Mouse (Mus musculus): Measurements from ENCODE around the gene Psmd14.

Psmd14 gene

DNA sequence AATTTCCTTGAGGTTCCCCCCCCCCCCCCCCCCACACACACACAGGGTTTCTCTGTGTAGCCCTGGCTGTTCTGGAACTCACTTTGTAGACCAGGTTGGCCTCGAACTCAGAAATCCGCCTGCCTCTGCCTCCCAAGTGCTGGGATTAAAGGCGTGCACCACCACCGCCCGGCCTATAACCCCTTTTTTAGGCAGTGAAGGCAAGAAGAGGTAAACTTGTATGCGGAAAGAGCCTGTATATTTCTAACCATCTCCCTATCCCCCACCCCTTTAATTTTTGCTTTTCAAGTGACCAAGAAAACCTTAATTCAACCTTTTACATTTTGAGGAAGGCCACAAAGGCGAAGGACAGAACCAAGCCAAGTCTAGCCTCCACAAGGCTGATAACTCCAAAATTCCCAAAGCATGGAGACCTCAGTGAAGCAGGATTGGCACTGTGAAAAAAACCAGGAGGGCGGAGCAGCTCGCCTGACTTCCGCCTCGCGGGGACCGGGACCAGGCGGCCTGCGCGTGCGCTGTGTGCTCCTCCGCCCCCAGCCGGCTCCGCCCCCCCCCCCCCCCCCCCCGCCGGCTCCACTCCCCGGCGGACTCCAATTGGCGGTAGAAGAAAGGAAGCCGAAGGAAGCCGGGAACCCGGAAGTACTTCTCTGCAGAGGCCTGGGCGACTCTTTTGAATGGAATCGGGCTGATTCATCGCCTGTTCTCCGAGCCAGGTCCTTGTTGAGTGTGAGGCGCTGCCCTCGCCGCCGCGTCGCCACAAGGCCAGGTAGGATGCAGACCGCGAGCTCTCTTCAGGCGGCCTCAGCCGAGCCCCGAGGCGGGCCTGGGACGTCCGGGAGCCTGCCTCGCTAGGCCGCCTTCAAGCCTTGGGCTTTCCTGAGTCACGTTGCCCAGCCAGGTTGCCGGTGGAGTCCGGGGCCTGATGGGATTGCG, at the start of gene Psmd14:
Psmd14 (plus strand) TSS at position 587 of the 933 bp plus-strand sequence.
- peak; percentile 83 for DNase-seq (ENCODE audit: low spot score in 2 of 2)

DNA sequence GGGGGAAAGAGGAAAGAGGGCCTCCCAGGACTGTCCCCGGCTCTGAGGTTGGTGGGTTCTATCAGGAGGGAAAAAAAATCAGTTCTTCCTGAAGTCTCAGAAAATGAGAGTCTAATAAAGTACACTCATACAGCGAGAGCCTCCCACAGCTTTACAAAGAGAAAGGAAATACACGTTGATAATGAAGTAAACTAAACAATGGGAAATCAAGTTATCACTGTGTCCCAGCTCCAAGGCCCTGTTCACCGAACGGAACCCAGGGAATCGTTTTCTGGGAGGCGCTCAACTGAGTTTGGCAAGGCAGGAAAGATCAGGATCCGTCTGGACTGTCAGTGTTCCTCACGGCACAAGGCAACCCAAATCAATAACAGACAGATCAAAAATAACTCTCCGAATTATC, 48.7 kb upstream of the Psmd14 start:
- DNase-seq (ENCODE audit: low spot score in 2 of 2): no peak

DNA sequence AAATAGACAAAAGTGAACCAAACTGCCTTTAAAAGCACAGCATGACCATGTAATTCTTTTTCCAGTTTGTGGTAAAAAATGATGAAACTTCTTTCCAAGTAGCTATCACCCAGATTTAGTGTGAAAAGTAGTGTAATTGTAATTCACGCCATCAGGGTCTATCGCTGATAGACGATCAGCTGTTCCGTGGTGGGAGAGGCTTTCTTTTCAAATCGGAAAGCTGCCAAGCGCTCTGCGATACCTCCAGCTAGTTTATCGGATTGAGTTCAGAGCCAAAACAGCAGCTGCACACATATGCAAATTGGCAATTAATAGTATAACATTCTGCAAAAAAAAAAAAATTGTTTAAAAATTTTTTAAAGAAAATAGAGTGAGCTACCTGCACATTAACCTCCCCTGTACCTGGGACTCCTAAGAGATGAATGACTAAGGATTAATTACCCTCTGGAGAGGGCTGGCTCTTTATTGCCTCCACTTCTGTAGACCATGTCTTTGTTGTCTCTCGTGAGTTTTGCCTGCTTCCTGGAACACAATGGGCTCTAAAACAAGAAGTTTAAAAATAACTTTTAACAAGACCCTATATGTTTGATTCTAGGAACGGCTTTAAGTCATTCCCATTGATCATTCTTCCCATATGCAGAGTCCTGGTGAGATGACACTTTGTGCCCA, 47.8 kb upstream of the Psmd14 start:
- no peak for DNase-seq (ENCODE audit: low spot score in 2 of 2)

DNA sequence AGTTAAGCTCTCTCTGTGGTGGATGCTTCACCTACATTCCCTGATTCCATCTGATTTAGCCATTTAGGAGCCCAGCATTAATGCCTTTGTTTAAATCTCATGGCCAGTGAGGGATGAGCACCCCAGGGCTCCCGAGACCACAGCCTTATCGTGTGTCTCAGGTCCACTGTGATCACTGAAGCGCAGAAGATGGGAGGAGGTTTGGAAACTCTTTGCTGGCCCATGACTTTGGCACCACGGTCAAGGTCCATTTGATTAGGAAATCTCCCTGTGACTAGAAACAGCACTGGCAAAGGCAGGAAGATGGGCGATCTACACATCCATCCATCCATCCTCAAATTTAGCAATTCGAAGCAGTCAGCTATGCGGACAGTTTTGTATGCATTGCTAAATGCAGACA, 44.1 kb upstream of the Psmd14 start:
- DNase-seq (ENCODE audit: low spot score in 2 of 2): no peak

DNA sequence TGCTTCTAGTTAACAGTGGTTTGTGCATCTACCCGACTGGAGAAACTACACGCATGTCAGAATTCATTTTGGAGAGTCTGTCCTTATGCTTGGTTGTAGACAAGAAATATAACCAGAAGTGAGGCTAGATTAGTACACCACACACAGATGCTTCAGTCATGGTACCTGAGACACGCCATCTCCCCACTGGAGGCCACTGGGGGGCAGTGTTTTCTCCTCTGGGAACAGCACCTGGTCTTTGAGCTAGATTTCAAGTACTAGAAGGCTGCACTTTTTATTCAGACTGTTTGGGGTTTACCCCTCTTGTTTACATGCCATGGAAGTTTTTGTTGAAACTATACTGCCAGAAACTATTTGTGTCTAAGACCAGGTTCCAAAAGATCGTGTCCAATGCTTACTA, 43.2 kb upstream of the Psmd14 start:
- DNase-seq (ENCODE audit: low spot score in 2 of 2): no peak

DNA sequence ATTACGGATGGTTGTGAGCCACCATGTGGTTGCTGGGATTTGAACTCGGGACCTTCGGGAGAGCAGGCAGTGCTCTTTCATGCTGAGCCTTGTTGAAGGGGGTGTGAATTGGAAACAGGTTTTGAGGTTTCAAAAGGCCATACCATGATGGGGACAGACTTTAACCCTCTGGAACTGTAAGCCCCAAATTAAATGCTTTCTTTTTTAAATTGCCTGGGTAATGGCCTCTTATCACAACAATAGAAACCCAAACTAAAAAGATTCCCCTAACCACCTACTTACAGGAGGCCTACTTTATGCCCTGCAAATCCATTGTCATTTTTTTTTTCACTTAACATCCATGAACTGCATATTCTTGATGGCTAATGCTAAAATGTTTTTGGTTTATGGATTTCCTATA, 36.9 kb upstream of the Psmd14 start:
- no peak for DNase-seq (ENCODE audit: low spot score in 2 of 2)

DNA sequence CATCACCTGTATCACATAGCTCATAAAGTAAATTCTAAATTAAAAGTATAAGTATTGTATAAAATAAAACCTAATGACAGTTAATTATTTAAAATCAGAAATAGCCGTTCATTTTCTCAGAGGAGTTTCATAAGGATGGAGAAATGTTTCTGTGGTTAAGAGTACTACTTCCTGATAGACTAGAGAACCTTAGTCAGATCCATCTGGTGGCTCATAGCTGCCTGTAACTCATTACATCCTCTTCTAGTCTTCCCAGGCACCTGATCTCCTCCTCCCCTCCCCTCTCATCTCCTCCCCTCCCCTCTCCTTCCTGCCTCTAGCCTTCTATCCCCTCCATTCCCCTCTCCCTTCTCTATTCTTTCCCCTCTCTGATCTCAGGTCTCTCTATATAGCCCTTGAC, 29.9 kb upstream of the Psmd14 start:
- no peak for DNase-seq (ENCODE audit: low spot score in 2 of 2)

DNA sequence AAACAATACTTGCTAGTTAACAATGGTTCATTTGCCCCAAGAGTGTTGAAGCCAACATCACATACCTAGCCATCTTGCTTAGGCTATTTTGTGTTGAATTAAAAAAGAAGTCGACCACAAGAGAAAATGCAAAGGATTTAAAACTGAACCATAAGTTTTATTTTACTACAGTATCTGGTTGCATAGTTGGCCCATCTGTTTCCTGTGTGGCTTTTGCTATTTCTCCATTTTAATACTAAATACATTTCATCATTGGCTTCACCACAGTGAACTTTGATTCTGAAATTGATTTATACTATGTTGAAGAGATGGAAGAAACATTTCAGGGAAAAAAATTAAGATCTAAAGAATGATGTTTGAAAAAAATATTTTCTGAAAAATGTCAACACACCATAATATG, 25.0 kb upstream of the Psmd14 start:
- DNase-seq (ENCODE audit: low spot score in 2 of 2): no peak

DNA sequence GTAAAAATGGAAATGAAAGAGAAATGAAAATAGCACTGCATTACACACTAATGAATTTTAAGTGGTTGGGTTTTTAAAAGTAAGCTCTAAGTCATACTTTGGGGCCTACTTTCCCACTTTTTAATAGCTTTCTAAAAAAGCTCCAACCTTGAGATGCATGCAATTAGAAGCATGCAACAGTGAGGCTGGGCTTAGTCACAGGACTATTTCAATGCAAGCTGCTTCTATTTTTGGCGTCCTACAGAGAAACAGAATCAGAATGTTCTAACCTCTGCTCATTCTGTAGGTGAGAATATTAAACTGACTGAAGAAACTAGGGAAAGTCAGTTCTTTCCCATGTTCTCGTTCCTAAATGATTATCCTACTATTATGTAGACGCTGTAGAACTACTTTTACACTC, 22.4 kb upstream of the Psmd14 start:
- DNase-seq (ENCODE audit: low spot score in 2 of 2): no peak

DNA sequence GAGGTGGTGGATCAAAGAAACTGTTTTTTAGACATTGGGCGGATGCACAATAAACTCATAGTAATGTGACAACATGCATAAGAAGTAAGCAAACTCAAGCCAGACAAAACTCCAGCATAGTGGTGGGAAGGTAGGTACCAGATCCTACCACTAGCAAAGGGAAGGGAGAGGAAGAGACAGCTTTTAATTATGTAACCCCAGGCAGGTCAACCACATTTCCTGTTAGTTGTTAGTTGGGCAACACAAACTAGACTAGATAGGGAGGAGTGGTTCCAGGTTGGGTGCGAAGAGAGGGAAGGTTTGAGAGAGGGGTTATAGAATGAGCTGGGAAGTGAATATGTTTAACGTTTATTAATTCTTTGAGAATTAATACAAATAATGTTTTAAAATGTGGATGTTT, 1.9 kb upstream of the Psmd14 start:
- no peak for DNase-seq (ENCODE audit: low spot score in 2 of 2)

DNA sequence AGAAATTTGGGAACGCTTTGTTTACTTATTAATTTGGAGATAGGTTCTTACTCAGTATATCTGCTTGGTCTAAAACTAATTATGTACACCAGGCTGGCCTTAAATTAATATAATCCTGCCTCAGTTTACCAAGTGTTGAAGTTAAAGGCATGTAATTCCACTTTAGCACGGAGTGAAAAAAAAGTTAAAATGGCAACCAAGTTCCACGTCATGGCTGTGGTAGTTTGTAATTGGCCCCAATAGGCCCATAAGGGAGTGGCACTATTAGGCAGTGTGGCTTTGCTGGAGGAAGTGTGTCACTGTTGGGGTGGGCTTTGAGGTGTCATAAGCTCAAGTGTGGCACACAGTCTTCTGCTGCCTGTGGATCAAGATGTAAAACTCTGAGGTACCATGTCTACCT, 1.0 kb downstream of the Psmd14 start:
- no peak for DNase-seq (ENCODE audit: low spot score in 2 of 2)

DNA sequence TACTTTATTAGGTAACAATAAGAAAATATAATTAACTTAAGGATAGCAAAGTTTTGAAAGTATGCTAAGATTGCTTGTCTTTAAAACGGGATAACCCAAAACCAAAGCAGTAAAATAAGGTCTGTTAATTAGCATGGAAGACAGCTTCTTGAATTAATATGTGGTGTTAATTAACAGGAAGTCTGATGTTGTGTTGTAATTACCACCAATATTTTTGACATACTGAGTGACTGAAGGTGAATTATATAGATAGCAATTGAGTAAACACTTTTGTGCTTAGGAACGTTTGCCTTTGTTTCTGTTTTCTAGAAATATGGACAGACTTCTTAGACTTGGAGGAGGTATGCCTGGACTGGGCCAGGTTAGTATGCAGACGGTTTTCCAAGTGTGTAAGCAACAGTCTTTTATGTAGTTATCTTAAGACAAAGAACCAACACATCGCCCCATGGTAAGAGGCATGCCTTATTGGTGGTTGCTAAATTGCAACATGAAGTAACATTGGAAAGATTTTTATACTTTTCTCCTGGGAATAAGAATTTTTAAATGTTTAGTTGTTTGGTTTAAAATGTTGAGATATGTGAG, 11.0 kb downstream of the Psmd14 start:
- no peak for DNase-seq (ENCODE audit: low spot score in 2 of 2)

DNA sequence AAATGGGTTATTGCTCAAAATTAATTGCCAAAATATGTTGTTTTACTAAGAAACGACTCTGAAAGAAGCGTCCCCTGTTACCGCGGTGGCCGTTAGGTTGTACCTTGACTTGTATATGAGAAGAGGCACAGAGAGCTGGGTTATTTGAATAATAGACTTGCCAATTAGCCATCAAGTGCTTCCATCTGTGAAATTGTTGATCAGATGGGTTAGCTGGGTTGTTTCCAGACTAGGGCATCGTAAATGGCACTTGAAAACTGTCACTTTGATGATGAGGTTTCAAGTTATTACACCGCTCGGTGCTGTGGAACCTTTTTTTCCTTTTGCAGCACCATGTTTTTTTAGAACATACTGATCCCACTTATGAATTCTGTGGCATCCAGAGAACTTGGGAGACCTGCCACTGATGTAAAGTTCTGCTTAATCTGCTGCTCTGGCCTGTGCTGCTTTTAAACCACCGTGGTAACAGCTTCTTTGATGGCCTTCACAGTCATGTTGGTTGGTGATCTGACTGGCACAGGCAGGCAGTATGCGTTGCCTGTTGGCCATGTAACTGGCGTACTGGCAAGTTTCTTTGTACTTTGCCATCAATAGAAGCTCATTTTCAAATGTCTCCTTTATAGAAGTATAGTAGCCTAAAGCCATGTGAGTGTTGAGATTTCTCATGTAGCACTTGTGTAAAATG, 21.4 kb downstream of the Psmd14 start:
- DNase-seq (ENCODE audit: low spot score in 2 of 2): no peak

DNA sequence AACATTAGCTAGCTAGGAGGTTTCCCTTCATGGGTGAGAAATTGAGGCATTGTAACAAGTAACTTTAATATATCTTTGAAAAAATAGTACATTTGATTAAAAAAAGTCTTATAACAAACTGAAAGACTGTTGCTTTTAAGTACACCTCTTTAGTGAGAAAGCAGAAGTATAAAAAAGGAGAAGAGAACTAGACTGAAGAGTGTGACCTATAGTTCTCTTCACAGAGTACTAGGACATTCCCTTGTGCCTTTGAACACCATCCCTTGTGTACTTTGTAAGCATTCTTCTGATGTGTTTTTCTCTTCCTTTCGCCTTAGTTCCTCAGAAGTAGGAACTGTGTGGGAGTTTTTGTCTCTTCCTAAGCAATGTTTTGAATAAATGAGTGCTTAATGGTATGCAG, 22.7 kb downstream of the Psmd14 start:
- no peak for DNase-seq (ENCODE audit: low spot score in 2 of 2)

DNA sequence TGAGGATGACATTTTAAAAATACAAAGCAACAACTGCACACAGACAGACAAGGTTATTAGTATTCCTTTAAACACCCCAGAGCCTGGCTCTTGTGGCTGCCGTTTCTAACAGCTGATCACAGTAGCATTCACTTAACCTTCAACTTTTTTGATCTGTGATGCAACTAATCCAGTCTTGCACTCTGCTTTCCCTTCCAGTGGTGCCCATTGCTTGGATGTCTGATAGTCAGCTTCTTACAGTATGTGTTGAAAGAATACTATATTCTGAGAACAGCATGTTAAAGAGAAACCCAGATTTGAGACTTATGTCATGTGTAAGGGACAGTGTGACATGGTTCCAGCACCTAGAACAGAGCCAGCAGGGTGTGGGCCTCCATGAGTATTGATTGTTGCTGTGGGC, 34.6 kb downstream of the Psmd14 start:
- no peak for DNase-seq (ENCODE audit: low spot score in 2 of 2)

DNA sequence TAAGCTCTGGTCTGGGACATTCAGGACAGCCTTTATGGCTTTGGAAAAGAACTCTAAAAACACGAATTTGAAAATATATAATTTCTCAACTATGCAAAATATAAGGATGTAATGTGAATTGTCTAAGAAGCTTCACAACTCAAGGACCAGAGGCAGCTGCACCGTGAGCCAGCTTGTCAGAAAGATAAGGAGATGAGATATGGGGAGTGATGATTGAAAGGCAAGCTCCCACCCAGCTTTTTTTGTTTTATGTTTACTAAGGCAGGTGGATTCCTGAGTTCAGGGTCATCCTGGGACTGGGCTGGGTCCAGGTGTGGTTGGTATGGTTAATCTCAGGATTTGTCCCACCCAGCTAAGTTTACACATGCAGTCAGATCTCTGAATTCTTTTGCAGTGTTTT, 35.1 kb downstream of the Psmd14 start:
- DNase-seq (ENCODE audit: low spot score in 2 of 2): no peak

DNA sequence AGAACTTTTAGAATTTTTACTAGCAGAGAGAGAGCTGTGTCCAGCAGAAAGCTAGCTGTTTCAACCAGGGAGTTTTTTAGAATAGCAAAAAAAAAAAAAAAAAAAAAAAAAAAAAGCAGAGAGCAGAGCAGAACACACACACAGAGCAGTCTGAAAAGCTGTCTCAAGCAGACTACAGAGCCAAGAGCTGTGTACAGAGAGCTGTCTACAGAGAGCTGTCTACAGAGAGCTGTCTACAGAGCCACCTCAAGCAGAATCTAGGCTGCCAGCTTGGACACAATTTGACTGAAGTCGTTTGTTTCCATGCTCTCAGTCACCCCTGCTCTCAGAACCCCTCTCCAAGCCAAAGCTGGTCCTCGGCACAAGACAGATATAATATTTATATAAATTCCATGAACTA, 35.9 kb downstream of the Psmd14 start:
- DNase-seq (ENCODE audit: low spot score in 2 of 2): no peak

DNA sequence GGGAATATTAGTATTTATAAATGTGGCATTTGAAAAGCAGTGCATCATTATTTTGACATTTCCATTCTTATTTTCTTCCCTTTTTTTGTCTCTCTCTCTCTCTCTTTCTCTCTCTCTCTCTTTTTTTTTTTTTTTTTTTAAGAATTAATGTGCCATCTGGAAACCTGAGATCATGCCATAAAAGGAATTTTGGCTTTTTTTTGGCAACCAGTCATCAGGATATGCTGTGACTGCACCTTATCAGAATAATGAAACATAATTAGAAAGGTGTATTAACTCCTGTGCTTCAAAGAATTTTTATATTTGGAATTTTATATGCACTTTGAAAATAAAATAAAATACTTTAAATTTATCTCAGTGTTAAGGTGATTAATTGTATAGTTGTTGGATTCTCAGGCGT, 39.2 kb downstream of the Psmd14 start:
- no peak for DNase-seq (ENCODE audit: low spot score in 2 of 2)

DNA sequence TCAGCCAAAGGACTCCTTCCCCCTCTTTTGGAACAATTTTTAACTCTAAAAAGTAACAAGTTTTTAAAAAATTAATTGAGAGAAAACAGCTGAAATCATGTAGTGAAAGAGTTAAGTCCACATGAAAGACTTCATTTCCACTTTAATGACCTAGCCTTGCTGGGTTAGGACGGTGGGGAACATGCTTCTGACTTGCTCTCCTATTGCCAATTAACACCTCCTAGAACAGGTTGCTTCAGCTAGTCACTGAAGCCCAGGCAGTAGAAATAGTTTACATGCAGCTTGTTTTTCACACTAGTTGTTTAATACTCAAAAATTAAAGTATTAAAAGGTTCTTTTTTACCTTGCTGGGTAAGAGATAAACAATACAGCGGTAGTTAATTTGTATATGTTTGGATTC, 39.8 kb downstream of the Psmd14 start:
- DNase-seq (ENCODE audit: low spot score in 2 of 2): no peak

DNA sequence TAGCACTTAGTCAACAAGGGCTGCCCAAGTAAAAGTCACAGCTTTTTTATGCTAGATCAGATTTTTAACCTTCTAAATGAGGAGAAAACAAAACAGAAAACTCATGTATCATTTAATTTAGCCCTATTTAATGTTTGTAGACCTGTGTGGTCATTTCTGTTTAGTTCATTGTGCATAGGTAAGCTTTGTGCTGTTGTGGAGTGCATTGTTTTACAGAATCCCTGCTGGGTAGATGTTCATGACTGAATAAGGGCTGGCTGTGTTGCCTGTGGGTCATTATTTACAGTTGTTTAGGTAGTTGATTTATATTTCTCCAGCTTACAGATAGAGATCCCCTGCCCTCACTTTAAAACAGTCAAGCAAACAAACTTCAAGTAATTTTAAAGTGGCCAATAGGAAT, 40.9 kb downstream of the Psmd14 start:
- no peak for DNase-seq (ENCODE audit: low spot score in 2 of 2)

DNA sequence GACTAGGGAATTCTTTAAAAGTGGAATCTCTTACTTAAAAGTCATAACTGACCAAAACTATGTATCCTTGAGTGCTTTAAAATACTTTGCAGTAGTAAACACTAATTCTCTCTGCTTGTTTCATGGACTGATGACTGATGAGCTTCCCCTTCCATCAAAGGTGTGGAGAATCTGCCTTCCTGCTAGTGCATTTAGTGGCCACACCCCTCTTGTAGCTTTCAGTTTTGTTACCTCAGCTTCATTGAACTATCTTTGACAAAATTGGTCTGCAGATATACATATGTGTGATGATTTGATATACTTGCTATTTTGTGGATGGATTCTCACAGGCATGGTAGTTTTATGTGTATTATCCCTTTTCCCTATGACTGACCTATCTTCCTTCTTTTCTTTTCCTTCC, 43.5 kb downstream of the Psmd14 start:
- no peak for DNase-seq (ENCODE audit: low spot score in 2 of 2)

DNA sequence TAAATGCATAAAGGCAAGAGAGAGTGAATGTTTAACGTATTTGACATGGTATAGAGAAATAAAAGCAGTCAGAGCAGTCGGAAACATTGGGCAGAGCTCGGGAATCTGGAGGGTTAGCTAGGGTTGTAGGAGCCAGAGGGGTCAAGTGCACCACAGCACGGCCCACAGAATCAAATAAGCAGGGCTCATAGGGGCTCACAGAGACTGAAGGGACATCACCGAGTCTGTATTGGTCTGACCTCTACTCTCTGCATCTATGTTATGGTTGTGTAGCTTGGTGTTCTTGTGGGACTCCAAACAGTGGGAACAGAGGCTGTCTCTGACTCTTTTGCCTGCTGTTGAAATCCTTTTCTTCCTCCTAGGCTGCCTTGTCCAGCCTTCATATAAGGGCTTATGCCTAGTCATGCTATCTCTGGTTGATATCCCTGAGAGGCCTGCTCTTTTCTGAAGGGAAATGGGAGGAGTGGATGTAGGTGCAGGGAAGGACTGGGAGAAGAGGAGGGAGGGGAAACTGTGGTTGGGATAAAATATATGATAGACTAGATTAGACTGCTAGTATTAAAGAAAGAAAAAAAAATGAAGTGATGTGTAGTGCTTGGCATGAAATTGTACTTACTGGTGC, 47.9 kb downstream of the Psmd14 start:
- no peak for DNase-seq (ENCODE audit: low spot score in 2 of 2)

Data from urinary bladder, postnatal 4 days (tissue).